Mouse (Mus musculus) brain, embryonic 14.5 days (tissue): ENCODE data around the gene Nop9.

ENCODE experiments used
- CTCF ChIP-seq: fragments of 200-500 bp; IDR thresholded peaks from 2 replicates; pipeline ENCODE4 v1.5.1; 2012; ENCODE audit warnings: inconsistent platforms, mild to moderate bottlenecking, moderate library complexity, borderline replicate concordance; ENCODE audit not compliant: insufficient read depth, insufficient read length; ENCODE audit errors: extremely low read depth
- POLR2A ChIP-seq: fragments of 200-500 bp; IDR thresholded peaks from 2 replicates; pipeline ENCODE4 v1.6.1; 2012; ENCODE audit warnings: mild to moderate bottlenecking, inconsistent platforms, borderline replicate concordance; ENCODE audit not compliant: poor library complexity, insufficient read depth, insufficient read length, severe bottlenecking; ENCODE audit errors: extremely low read depth

GRCm38 (mm10) chr14:55735334-55735733 is 10.2 kb upstream of the Nop9 start:
- TF ChIP-seq CTCF (no peak), POLR2A (no peak)
